Mouse (Mus musculus): ENCODE measurements around the gene Itgb8.

DNA sequence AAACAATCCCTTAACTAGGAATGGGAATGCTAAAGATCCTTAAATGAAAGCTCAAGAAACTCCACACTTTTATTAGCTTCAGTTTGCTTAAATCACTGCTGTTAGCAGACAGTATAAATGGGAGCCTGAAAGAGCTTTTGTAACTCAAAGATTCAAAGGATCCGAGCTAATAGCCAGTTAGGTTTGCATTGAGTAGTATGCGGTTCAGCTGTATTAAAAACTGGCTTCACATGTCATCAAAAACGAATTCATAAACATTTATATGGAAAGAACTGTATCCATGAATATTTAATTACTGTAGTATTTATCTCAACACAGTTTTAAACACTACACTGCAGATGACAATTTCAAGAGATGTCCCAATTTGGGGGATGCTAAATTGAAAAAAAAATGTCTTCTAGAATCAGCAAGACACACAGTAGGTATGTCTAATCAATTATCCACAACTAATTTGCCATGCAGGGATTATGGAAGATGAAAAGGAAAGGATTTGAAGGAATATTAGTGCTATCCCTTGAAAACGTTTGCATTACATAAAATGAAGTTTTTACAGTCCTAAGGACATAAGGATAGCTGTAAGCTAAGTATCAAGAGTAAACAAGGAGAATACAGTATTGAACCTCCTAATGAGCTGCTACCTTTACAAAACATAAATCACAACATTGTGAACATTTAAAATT, 79.2 kb downstream of the Itgb8 start:
- TF ChIP-seq USF1 (IDR thresholded peaks at IDR 0.05; ENCODE audit: low read depth) (no peak), CTCF (IDR thresholded peaks at IDR 0.05; ENCODE audit: control insufficient read depth, insufficient read depth, insufficient read length) (no peak)

Data from C2C12 (cell line).